Mouse (Mus musculus) right cerebral cortex, postnatal 14 days (tissue): ENCODE data around the gene Slc29a3.

ENCODE experiments used
- DNase-seq: peaks from one replicate; pipeline ENCODE4 v3.0.0; 2022

Slc29a3 gene

DNA sequence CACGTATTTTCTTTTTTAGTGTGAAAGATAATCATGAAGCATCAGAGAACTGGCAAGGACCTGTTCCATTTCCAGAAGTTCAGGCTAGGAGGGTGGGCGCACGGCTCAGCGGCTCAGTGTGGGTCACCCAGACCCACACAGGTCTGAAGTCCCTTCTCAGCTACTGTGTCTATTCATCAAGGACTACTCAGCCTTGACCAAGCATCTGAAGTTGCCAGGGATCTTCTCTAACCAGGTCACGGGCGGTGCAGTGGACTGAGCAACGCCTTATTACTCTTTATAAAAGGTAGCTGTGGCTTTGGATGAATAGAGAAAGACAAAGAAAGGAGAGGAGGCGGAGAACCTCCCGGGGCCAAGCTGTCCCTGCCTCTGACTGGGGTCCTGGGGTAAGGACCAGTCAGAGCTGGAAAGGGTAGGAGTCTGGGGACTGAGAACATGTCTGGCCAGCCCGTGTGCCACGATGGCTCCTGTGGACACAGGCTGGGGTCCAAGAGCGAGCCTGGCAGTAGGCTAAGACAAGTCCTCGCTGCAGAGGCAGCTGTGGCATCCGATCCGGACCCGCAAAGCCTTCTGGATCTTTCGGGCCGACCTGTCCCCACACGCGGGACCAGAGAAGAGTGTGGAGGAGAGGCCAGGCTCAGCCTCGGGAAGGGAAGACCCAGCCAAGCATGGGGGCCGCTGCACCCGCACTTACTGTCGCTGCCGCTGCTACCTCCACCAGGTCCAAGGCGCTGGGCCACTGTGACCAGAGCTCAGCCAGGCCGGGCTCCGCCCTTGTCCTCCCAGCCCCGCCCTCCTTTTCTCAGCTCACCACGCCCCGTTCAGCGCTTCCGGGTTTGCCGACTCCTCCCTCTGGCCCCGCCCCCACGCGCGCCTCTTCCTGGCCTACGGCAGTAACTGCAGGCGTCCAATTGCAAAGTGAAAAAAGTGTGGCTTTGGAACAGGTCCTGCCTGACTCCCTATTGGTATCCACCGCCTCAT is at the start of gene Slc29a3:
Gene Slc29a3, minus strand, starts transcription at position 755 of the 981 bp plus-strand sequence.
- DNase-seq = peak; percentile 96

DNA sequence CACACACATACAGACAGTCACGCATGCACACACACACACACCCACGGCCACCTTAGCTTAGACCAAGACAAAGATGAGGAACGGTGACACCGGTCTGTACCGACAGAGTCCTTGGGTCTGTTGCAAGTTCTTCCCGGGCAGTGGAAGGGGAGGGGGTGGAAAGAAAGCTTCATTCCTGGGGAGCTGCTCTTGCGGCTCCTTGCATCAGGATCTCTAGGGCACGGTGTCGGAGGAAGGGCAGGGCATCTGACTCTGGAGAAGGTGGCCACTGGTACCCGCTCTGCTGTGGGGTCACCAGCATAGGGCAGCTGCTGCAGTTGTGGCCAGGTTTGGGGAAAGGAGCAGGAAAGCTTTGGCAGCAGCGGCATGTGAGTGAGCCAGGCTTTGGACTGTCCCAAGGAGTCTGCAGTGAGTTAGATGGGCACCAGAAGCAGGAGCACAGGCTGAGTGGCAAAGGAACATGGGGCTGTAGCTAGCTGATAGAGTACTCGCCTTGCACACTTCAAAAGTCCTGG is 49.4 kb upstream of the Slc29a3 start:
- no peak for DNase-seq

DNA sequence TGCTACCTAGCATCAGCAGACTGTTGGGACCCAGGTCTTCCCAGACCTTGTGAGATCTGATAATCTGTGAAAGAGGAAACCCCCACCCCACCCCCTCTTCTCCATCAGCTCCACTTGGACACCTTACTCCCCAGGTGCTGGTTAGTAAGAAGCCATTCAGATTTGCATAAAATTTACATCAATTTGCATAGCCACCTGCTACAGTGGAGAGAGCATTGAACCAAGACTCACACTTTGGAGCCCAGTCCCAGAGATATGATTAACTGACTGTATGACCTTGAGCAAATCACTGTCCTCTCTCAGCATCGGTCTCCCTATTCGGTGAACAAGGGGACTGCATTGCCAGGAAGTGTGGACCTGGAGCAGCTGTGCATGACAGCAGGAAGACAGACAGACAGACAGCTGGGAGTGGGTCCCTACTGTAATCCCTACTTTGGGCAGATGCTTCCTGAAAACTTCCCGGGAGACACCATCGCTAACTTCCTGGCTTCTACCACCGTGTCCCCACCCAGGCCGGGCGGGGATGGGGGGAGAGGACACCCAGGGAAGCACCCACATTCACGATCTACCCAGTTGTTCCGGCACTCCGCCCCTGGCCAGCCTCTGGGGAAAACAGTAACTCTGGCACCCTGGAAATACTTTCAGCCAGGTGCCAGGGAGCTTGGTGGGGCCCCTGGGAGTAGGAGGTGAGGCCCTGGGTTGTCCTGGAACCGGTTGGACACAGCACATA is 48.7 kb upstream of the Slc29a3 start:
- DNase-seq = no peak

DNA sequence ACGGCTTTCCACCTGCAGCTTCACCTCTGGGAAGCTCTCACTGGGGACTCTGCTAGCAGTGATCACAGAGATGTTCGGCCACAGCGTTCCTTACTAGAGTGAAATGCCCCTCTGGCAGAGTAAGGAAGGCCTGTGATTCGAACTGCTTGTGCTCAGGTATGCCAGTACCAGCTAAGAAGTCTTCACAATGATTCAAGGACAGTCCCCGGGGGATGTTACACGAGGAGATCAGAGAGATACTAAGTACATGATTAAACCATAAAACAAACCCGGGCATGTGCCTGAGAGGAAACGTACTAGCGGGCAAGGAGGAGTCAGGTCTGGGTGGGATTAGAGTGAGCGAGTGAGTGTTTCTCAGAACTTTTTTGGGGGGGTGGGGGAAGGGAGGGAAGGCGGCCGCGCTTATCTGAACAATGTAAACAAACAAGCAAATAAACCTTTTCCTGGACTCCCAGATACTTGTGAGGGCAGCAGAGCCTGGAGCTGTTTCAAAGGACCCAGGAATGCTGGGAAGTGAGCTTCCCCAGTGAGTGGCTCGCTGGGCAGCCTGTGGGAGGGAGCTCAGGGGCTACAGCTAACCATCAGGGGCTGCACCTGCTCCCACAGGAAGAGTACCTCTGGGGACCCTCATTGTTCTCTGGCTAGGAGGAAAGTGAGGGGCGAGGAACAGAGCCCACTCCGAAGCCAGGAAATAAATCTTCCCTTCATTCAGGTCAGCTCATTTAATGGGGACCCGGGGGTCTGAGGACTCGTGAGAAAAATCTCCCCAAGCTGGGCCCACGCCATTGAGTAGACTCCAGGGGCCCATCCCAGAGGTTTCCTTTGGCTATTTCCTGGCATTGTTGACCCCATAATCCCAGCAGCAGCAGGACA is 47.9 kb upstream of the Slc29a3 start:
- no peak for DNase-seq

GRCm38 (mm10) chr10:60797682-60798422 is 45.3 kb upstream of the Slc29a3 start:
- no peak for DNase-seq

DNA sequence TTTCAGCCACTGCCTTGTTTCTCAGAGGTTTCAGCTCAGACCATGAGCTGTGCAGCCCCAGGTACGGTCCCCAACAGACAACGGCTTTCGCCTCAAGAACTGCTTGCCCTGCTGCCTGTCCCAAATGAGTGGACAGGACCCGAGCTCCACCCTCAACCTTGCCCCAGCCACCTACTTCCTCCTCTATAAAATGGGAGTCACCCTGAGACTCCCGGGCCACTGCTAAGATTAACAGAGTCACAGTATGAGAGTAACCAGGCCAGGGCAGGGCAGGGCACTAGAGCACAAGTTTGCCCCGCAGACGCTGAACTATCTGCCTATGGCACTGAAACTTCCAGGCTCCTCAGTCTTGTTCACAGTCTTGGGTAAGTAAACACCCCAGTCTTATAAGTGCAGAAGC is 43.9 kb upstream of the Slc29a3 start:
- DNase-seq = no peak

DNA sequence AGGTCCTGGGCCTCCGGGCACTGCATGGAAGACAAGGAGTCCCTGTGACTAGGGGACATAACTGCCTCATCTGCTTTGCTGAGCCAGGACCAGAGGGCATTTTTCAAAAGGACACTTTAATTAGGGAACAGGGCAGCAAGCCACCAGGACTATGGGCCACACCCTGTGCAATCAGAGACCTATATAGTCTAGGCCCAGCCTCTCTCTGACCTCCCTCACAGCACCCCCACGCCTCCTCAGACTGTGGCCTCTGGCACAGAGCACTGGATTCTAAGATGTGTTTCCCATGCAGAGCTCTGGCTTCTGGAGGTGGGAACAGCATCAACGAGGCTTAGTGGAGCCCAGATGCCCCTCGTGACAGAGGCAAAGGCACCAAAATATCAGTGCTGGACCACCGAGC is 43.4 kb upstream of the Slc29a3 start:
- DNase-seq = no peak

DNA sequence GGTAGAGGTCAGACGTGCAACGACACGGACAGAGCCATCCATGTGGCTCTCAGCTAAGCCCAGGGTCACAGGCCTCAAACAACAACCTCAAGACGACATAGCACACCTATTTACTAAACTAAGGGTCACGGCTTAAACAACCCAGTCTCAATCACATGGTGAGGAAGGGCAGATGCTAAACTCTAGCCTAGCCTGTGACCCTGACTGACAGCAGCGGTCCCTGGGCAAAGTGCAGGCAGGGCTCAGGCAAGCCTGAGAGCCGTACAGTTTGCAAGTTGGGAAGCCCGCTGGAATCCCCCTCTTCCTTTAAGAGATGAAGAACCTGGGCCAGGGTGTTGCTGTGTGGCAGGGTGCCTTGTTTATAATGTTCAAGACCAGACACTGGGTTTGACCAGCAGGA is 42.2 kb upstream of the Slc29a3 start:
- DNase-seq = no peak

DNA sequence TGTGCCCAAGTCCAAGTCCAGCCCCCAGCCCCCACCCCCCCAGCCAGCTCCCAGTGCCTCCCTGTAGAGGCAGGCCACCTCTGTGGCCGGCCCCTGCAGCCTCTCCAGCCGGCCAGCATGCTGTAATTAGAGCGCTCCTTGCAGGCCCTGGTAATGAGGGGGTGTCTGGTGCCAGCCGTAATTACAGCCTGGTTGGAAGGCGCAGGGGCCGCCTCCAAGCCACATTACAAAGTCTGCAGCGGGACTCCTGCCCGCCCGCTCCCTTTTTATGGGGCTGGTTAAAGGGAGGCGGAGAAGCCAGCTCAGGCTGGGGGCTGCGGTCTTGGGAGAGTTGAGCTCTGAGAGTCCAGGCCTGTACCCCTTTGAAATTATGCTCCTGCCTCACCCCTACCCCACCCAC is 41.8 kb upstream of the Slc29a3 start:
- no peak for DNase-seq

- no peak for DNase-seq
Observed at GRCm38 (mm10) chr10:60792841-60793240, 40.2 kb upstream of the Slc29a3 start.

GRCm38 (mm10) chr10:60792365-60792764 is 39.8 kb upstream of the Slc29a3 start:
- DNase-seq = no peak

DNA sequence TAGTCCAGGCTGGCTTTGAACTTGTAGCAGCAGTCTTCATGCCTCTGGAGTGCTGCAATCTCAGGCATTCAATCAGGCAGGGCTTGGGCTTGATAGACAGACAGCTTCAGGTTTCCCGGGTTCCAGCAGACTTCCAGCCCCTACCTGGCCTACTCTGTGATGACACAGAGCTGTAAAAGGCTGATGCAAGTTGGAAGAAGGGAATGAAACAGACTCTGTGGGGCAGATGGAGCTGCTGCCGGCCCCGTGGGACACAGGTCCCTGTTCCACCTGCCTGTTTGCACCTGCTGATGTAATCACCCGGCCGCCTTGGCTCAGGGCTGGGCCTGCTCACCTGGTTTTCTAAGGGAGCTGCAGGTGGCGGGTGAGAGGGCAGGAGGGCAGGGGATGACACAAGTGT is 38.3 kb upstream of the Slc29a3 start:
- DNase-seq = no peak

DNA sequence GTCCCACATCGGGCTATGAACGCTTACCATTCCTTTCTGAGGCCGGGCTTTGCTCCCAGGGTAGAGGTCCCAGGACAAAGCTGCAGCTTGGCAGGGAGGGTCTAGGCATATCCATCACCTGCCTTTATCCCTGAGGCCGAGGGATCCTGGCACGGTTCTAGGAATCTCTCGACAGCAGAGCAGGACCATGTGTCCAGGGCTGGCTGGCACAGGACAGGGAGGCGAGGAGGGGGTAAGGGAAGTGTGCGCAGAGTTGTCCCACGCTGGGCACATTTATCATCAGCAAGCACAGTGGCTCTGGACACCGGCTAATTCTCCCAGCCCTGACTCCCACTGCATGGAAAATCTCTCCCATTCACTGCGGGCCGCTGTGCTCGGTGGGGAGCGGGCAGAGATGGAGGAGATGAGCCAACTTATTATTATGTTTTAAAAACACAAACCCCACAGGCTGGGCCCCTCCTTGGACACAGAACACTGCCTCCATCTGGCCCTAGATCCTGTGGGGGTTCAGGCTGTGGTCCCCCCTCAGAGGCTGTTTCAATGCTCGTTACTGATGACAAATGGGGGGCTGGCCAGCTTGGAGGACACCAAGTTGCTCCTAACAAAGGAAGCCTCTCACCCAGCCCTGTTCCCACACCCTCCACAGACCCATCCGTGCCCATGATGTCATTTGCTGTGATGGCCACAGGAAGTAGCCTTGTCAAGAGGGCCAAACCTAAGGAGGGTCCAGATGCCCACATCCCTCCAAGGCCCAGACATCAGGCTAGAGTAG is 34.9 kb upstream of the Slc29a3 start:
- no peak for DNase-seq

- no peak for DNase-seq
Observed at GRCm38 (mm10) chr10:60783608-60784007, 31.0 kb upstream of the Slc29a3 start.

DNA sequence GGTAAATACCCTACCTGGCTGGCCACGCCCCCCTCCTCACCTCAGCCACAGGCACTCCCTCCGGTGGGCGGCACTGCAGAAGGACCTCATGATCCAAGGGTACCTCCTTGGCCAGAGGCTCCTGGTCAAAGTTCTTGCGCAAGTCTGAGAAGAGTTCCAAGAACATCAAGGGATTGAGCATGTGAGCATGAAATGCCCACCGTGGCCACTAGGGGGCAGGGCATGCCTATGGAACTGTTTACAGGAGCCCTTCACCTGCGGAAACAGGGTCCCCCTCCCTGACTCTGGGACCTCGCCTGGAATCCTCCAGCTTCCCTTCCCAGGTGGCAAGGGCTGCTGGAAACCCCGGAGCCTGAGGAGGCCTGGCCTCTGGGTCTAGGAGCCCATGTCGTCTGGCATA is 27.0 kb upstream of the Slc29a3 start:
- peak; percentile 74 for DNase-seq

- DNase-seq = peak; percentile 45
Observed at GRCm38 (mm10) chr10:60778542-60778941, 25.9 kb upstream of the Slc29a3 start.

- no peak for DNase-seq
Observed at GRCm38 (mm10) chr10:60775473-60775872, 22.9 kb upstream of the Slc29a3 start.

DNA sequence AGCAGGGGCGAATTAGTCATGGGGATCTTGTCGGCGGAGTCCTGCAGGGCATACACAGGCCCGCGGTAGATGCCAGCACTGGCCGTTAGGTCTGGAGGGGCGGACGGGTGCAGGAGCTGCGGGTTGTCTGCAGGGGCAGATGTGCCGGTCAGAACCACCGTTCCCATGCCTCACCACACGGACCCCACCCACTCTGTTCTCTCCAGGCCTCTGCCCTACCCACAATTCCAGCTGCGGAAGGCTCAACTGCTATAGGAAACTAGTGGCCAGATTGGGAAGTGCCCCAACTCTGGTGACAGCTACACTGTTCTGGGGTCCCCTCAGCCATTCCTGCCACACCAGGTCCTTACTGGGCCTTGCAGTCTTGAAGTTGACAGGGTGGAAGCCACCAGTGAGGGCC is 22.0 kb upstream of the Slc29a3 start:
- DNase-seq = no peak

DNA sequence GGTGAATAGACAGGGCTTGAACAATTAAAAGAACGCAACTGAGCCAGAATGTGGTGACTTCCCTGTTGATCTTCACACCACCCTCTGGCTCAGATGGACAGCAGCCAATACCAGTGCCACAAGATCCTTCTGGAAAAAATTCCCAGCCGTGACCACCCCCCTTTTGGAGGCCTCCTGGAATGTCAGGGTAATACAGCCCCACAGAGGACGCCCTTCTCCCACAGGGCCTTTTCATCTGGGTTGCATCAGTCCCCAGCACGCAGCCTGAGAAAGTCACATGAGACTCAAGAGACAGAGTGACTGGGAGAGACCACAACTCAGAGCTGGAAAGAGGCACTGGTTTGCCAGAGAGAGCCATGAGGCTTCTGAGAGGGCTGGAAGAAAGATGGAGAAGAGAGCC is 18.3 kb upstream of the Slc29a3 start:
- no peak for DNase-seq

- DNase-seq = no peak
Observed at GRCm38 (mm10) chr10:60768614-60769013, 16.0 kb upstream of the Slc29a3 start.

GRCm38 (mm10) chr10:60767400-60767799 is 14.8 kb upstream of the Slc29a3 start:
- no peak for DNase-seq
